Mouse (Mus musculus): Measurements from ENCODE around the gene Ice2. TPM values are rescaled to one million over a fixed set of nuclear protein-coding genes. Genes with fewer than 3 reads are reported as not detected.

The Ice2 gene
- polyA plus RNA-seq, 1 experiment from 2014 or later, result 6.7 TPM

- Histone ChIP-seq H3K9ac (no peak overlapping the region), H3K9me3 (replicated peaks) (no peaks in the 10 kb centered on the region), H3K4me2 (no peak overlapping the region), H3K27me3 (no peaks in the 10 kb centered on the region), H3K4me3 (replicated peaks) (no peak overlapping the region), H3K36me3 (0 out of 2 replicates have a peak, but pooled peaks cover 5% of the 10 kb centered on the region), H3K27ac (no peak overlapping the region), H3K4me1 (replicated peaks) (no peaks in the 10 kb centered on the region)
- no peak for DNase-seq
- ATAC-seq (ENCODE audit: low read depth), result no peak
- 75% methylated on average over 6 of the region's 6 CpGs for WGBS (ENCODE audit: insufficient replicate concordance)
These were observed 7.0 kb downstream of the Ice2 start for GRCm38 (mm10) chr9:69404671-69405070.

DNA sequence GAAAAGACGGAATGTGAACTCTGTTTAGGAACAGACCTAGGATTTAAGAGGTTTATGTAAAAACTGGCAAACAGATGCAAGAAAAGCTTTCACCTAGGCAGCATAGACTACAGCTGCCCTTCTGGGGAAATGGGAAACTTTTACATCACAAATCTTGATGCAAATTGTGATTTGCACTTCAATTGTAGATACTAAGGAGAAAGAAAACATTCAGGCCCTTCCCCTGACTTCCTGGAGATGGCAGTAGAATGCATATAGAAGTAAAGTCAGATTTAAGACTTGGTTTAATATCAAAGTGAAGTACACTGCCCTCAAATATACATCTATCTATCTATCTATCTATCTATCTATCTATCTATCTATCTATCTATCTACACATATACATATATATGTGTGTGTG lies 21.8 kb downstream of the Ice2 start:
- peaks cover 42% of the 10 kb centered on the region for H3K36me3 ChIP-seq
- H3K27me3 ChIP-seq, result no peaks in the 10 kb centered on the region
- WGBS (ENCODE audit: insufficient replicate concordance), result 81% methylated on average over 1 of the region's 1 CpGs
- no peaks in the 10 kb centered on the region for H3K9me3 ChIP-seq (replicated peaks)
- H3K4me3 ChIP-seq (replicated peaks), result no peak overlapping the region
- no peak for ATAC-seq (ENCODE audit: low read depth)
- no peak overlapping the region for H3K4me2 ChIP-seq
- no peak for DNase-seq
- H3K4me1 ChIP-seq (replicated peaks), result no peaks in the 10 kb centered on the region
- H3K27ac ChIP-seq, result no peak overlapping the region
- H3K9ac ChIP-seq, result no peak overlapping the region

GRCm38 (mm10) chr9:69430531-69430930 lies 32.8 kb downstream of the Ice2 start:
- Histone ChIP-seq H3K36me3 (peaks cover 57% of the 10 kb centered on the region), H3K4me2 (no peak overlapping the region), H3K27me3 (no peaks in the 10 kb centered on the region), H3K4me1 (replicated peaks) (no peaks in the 10 kb centered on the region), H3K9ac (no peak overlapping the region), H3K27ac (no peak overlapping the region), H3K9me3 (replicated peaks) (no peaks in the 10 kb centered on the region), H3K4me3 (replicated peaks) (no peak overlapping the region)
- DNase-seq, result no peak
- 80% methylated on average over 3 of the region's 3 CpGs for WGBS (ENCODE audit: insufficient replicate concordance)
- no peak for ATAC-seq (ENCODE audit: low read depth)

- H3K27ac ChIP-seq, result no peak overlapping the region
- DNase-seq, result no peak
- WGBS (ENCODE audit: insufficient replicate concordance), result 73% methylated on average over 6 of the region's 6 CpGs
These were observed 34.3 kb downstream of the Ice2 start for GRCm38 (mm10) chr9:69431863-69432555.

DNA sequence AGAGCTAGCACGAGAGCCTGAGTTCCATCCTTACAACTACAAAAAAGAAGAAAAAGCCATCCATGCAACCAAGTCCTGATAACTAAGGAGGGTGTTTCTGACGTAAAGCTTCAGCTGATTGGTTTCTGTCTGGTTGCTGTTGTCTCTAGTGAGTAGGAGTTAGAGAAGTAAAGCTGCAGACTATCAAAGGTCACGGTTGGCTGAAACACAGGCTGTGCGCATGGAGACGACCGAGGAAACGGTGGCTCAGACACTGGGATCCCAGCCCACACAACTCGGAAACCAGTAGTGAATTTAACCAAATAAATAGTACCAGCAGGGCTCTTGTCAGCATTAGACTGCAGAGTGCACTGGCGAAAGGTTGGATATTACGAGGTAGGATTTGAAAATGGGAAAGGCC lies 37.5 kb downstream of the Ice2 start:
- peaks cover 23% of the 10 kb centered on the region; the same call in 1 of the 2 replicates for H3K36me3 ChIP-seq
- H3K4me2 ChIP-seq, result no peak overlapping the region
- peaks cover 4% of the 10 kb centered on the region; the same call in 1 of the 2 replicates for H3K4me1 ChIP-seq (replicated peaks)
- no peak overlapping the region for H3K9ac ChIP-seq
- DNase-seq, result no peak
- 76% methylated on average over 10 of the region's 10 CpGs for WGBS (ENCODE audit: insufficient replicate concordance)
- no peaks in the 10 kb centered on the region for H3K27me3 ChIP-seq
- no peak overlapping the region for H3K27ac ChIP-seq
- H3K4me3 ChIP-seq (replicated peaks), result no peak overlapping the region
- no peaks in the 10 kb centered on the region for H3K9me3 ChIP-seq (replicated peaks)
- ATAC-seq (ENCODE audit: low read depth), result no peak

More at GRCm38 (mm10) chr9:69431863-69432555, 34.3 kb downstream of the Ice2 start:
- H3K9ac ChIP-seq, result no peak overlapping the region
- H3K9me3 ChIP-seq (replicated peaks), result no peaks in the 10 kb centered on the region
- 0 out of 2 replicates have a peak, but pooled peaks cover 4% of the 10 kb centered on the region for H3K4me1 ChIP-seq (replicated peaks)
- no peak for ATAC-seq (ENCODE audit: low read depth)
- peaks cover 45% of the 10 kb centered on the region for H3K36me3 ChIP-seq
- H3K27me3 ChIP-seq, result no peaks in the 10 kb centered on the region
- H3K4me2 ChIP-seq, result no peak overlapping the region
- H3K4me3 ChIP-seq (replicated peaks), result no peak overlapping the region

DNA sequence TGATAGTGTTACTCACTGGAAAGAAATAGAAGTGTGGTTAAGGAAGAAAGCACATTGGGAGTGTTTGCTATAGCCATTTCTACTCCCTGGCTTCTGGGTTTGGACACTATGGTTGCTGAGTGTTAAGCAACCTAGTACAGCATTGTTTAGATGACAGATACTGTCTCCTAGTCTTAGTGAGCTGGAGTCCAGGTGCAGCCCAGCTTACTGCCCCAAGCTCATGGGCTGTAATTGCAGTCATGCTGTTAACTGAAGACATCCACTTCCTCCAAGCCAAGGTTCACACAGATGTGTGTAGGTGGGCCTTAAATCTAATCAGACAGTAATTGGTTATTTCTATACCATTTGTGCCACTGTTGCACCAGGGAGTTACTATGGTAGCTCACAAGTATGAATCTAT lies 38.0 kb downstream of the Ice2 start:
- DNase-seq (no peak), ATAC-seq (ENCODE audit: low read depth) (no peak)
- no peak overlapping the region for H3K4me3 ChIP-seq (replicated peaks)
- H3K9me3 ChIP-seq (replicated peaks), result no peaks in the 10 kb centered on the region
- H3K27ac ChIP-seq, result no peak overlapping the region
- peaks cover 19% of the 10 kb centered on the region; the same call in 1 of the 2 replicates for H3K36me3 ChIP-seq
- H3K9ac ChIP-seq, result no peak overlapping the region
- no peak overlapping the region for H3K4me2 ChIP-seq
- H3K27me3 ChIP-seq, result no peaks in the 10 kb centered on the region
- H3K4me1 ChIP-seq (replicated peaks), result peaks cover 7% of the 10 kb centered on the region; the same call in 1 of the 2 replicates

DNA sequence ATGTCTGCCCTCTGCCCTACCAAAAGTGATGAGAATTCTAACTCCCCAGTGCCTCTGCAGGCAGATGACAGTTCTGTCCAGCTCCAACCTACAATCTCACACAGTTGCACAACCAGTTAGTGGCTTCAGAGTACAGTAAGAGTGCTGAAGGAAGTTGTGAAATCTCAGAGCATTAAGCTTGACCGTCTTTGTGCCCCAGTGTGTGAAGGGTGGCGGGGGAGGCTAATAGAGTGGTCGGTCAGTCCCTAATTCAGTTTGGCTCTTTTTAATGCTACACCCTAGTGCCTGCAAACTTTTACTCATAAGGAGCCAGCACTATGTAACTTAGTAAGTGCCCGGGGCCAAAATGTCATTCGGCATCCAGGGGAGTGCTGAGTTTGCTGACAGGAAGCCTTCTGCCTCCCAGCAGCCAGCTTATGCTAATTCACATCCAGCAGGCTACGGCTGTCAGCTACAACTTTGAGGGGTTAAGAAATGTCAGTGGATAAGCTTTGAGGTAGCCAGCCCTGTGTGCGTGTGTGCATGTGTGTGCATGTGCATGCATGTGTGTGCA lies 42.2 kb downstream of the Ice2 start:
- no peak for DNase-seq
- 26% methylated on average over 7 of the region's 7 CpGs for WGBS (ENCODE audit: insufficient replicate concordance)

GRCm38 (mm10) chr9:69442471-69443038 lies 44.8 kb downstream of the Ice2 start:
- no peak overlapping the region for H3K4me3 ChIP-seq (replicated peaks)
- no peaks in the 10 kb centered on the region for H3K9me3 ChIP-seq (replicated peaks)
- H3K27ac ChIP-seq, result no peak overlapping the region
- no peaks in the 10 kb centered on the region for H3K36me3 ChIP-seq
- 22% methylated on average over 6 of the region's 6 CpGs for WGBS (ENCODE audit: insufficient replicate concordance)
- H3K27me3 ChIP-seq, result no peaks in the 10 kb centered on the region
- DNase-seq, result no peak
- no peak overlapping the region for H3K9ac ChIP-seq
- ATAC-seq (ENCODE audit: low read depth), result peak; percentile 45; the same call in 1 of the 2 replicates
- peaks cover 14% of the 10 kb centered on the region; the same call in 1 of the 2 replicates for H3K4me1 ChIP-seq (replicated peaks)
- H3K4me2 ChIP-seq, result no peak overlapping the region

More for the DNA sequence above, 42.2 kb downstream of the Ice2 start:
- no peak overlapping the region for H3K4me3 ChIP-seq (replicated peaks)
- H3K9me3 ChIP-seq (replicated peaks), result no peaks in the 10 kb centered on the region
- no peaks in the 10 kb centered on the region for H3K27me3 ChIP-seq
- peak overlapping the region; percentile 50; the same call in 1 of the 2 replicates for H3K27ac ChIP-seq
- H3K36me3 ChIP-seq, result no peaks in the 10 kb centered on the region
- no peak overlapping the region for H3K4me2 ChIP-seq
- H3K9ac ChIP-seq, result no peak overlapping the region
- peaks cover 18% of the 10 kb centered on the region; the same call in 1 of the 2 replicates for H3K4me1 ChIP-seq (replicated peaks)
- peak; percentile 66 for ATAC-seq (ENCODE audit: low read depth)

DNA sequence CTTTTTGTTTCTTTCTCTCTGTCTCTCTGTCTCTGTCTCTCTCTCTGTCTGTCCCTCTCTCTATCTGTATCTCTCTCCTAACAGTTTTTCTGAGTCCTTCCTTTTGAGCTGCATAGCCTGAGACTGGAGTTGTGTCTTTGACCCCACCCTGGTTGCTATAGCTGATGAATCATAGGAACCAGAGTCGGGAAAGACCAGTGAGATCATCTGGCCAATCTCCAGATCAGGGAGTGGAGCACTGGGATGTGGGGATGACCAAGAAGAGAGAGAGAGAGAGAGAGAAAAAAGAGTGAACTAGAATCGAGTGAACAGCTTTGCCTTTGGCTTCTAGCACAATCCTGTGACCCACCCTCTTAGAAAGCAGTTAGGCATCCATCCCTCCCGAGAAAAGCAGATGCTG lies 45.5 kb downstream of the Ice2 start:
- 34% methylated on average over 3 of the region's 3 CpGs for WGBS (ENCODE audit: insufficient replicate concordance)
- DNase-seq, result no peak

DNA sequence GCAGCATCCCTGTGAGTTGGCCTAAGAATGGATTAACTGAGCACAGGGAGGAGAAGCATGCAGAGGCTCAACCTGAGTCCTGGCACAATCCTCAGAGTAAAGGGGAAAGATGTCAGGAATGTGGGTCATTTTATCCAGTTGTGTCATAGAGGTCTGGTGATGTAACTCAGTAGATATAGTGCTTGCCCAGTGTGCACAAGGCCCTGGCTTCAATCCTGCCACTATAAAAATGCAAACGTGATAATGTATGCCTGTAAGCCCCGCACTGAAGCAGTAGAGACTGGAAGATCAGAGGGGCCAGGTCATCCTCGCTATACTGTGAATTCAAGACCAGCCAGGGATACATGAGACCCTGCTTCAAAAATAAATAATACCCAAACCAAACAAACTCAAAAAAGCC lies 51.1 kb downstream of the Ice2 start:
- Histone ChIP-seq H3K27me3 (peaks cover 15% of the 10 kb centered on the region), H3K4me2 (no peak overlapping the region), H3K36me3 (no peaks in the 10 kb centered on the region), H3K9ac (no peak overlapping the region), H3K27ac (no peak overlapping the region), H3K4me3 (replicated peaks) (no peak overlapping the region), H3K9me3 (replicated peaks) (no peaks in the 10 kb centered on the region), H3K4me1 (replicated peaks) (peaks cover 16% of the 10 kb centered on the region)
- WGBS (ENCODE audit: insufficient replicate concordance), result 75% methylated on average over 3 of the region's 3 CpGs
- ATAC-seq (ENCODE audit: low read depth) (no peak), DNase-seq (no peak)

More for the DNA sequence above, 45.5 kb downstream of the Ice2 start:
- Histone ChIP-seq H3K27ac (no peak overlapping the region), H3K27me3 (no peaks in the 10 kb centered on the region), H3K36me3 (no peaks in the 10 kb centered on the region), H3K4me3 (replicated peaks) (no peak overlapping the region), H3K4me1 (replicated peaks) (peaks cover 14% of the 10 kb centered on the region; the same call in 1 of the 2 replicates), H3K9ac (no peak overlapping the region), H3K4me2 (no peak overlapping the region), H3K9me3 (replicated peaks) (no peaks in the 10 kb centered on the region)
- ATAC-seq (ENCODE audit: low read depth), result no peak

DNA sequence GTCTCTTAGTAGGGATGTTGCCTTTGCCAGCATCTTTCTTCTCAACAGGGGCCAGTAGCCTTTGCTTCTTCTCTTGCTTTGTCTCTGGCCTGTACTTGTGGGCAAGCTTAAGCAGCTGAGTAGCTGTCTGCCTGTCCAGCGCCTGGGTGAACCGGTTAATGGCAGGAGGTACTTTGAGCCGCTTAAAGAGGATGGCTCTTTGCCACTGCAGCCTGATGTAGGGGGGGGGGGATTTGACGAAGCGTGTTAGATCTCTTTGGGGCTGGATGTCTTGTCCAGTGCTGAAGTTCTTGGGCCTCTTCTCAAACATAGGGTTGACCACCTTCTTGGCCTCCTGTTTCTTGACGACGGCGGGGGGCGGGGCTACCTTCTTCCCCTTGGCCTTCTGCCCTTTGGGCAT lies 52.9 kb downstream of the Ice2 start:
- Histone ChIP-seq H3K4me3 (replicated peaks) (no peak overlapping the region), H3K9ac (no peak overlapping the region), H3K36me3 (no peaks in the 10 kb centered on the region), H3K27me3 (peaks cover 31% of the 10 kb centered on the region), H3K4me1 (replicated peaks) (peaks cover 32% of the 10 kb centered on the region), H3K9me3 (replicated peaks) (no peaks in the 10 kb centered on the region), H3K27ac (no peak overlapping the region), H3K4me2 (no peak overlapping the region)
- ATAC-seq (ENCODE audit: low read depth) (no peak), DNase-seq (no peak)
- 79% methylated on average over 9 of the region's 9 CpGs for WGBS (ENCODE audit: insufficient replicate concordance)

All from liver, embryonic 13.5 days (tissue).